In genomic region chr15:6564977-6565421, GRCm38 (mm10) we compare ENCODE assay signal across 8 mouse cellular contexts. TPM values are rescaled to one million over a fixed set of nuclear protein-coding genes. Genes with fewer than 3 reads are reported as not detected.
DNase-seq lines count a peak whose midpoint lies in the region; ATAC-seq and TF ChIP-seq lines count a peak whose summit lies in the region.

No protein-coding gene starts in this region.

- no peak for TF ChIP-seq POLR2A in brain, embryonic 14.5 days (IDR thresholded peaks at IDR 0.05; ENCODE audit: borderline replicate concordance, extremely low read depth, insufficient read depth, insufficient read length, poor library complexity, severe bottlenecking)

- DNase-seq in frontal cortex, postnatal 10 days (ENCODE audit: low spot score in 2 of 2): peak; percentile 25 to 38
- DNase-seq in frontal cortex, postnatal 25 days (ENCODE audit: low spot score in 2 of 2): no peak
- peak; percentile 59 for DNase-seq in brain, embryonic 14.5 days (ENCODE audit: low read depth)
- DNase-seq in gastrocnemius, postnatal 25 days: peak; percentile 30
- peak; percentile 9 for DNase-seq in hindbrain, postnatal 0 days (ENCODE audit: low spot score)
- DNase-seq in liver, embryonic 14.5 days (ENCODE audit: low read depth in 3 of 3, low spot score in 3 of 3): no peak
- no peak for DNase-seq in thymus, postnatal 10 days (ENCODE audit: low spot score in 2 of 2)

- TF ChIP-seq CTCF in brain, embryonic 14.5 days (IDR thresholded peaks at IDR 0.05; ENCODE audit: borderline replicate concordance, extremely low read depth, insufficient read depth, insufficient read length): no peak
- no peak for TF ChIP-seq CTCF in hindbrain, postnatal 0 days (IDR thresholded peaks at IDR 0.05; ENCODE audit: low read depth)
- no peak for TF ChIP-seq CTCF in liver, embryonic 14.5 days (IDR thresholded peaks at IDR 0.05; ENCODE audit: low read depth)

- H3K9me3 ChIP-seq in hindbrain, postnatal 0 days (ENCODE audit: low read length): no peaks in the 10 kb centered on the region
- no peaks in the 10 kb centered on the region; the same call in 1 of the 2 replicates for H3K9me3 ChIP-seq in liver, embryonic 14.5 days (ENCODE audit: control insufficient read depth, low read length)

- no peak for TF ChIP-seq EP300 in liver, embryonic 14.5 days (IDR thresholded peaks at IDR 0.05; ENCODE audit: low read depth)

- no peak overlapping the region for H3K27ac ChIP-seq in hindbrain, postnatal 0 days
- no peak overlapping the region for H3K27ac ChIP-seq in liver, embryonic 14.5 days

- peak; percentile 53; the same call in 1 of the 2 replicates for ATAC-seq in hindbrain, postnatal 0 days
- peak; percentile 66 for ATAC-seq in liver, embryonic 14.5 days (ENCODE audit: insufficient read depth)
- peak; percentile 62 for ATAC-seq in monocyte, adult 5-6 weeks (replicated peaks; ENCODE audit: insufficient number of reproducible peaks, low FRiP score, low TSS enrichment, poor library complexity, severe bottlenecking)

- H3K36me3 ChIP-seq in hindbrain, postnatal 0 days (ENCODE audit: insufficient read depth, low read length): no peaks in the 10 kb centered on the region
- no peaks in the 10 kb centered on the region for H3K36me3 ChIP-seq in liver, embryonic 14.5 days (replicated peaks; ENCODE audit: control insufficient read depth, insufficient read depth, low read depth)

- H3K4me2 ChIP-seq in hindbrain, postnatal 0 days (ENCODE audit: low read depth, low read length): peak overlapping the region; percentile 52
- peak overlapping the region; percentile 32 for H3K4me2 ChIP-seq in liver, embryonic 14.5 days (ENCODE audit: low read depth)

- H3K27me3 ChIP-seq in hindbrain, postnatal 0 days (ENCODE audit: insufficient read depth, low read length): no peaks in the 10 kb centered on the region
- H3K27me3 ChIP-seq in liver, embryonic 14.5 days (ENCODE audit: control insufficient read depth, insufficient read depth, low read length): no peaks in the 10 kb centered on the region

- WGBS in hindbrain, postnatal 0 days: 19% methylated on average over 11 of the region's 11 CpGs
- 28% methylated on average over 11 of the region's 11 CpGs for WGBS in liver, embryonic 14.5 days (ENCODE audit: insufficient replicate concordance)

- peaks cover 4% of the 10 kb centered on the region; the same call in 1 of the 2 replicates for H3K4me1 ChIP-seq in hindbrain, postnatal 0 days (ENCODE audit: insufficient read depth, low read length)
- H3K4me1 ChIP-seq in liver, embryonic 14.5 days (replicated peaks; ENCODE audit: control insufficient read depth in 2 of 2, insufficient read depth in 2 of 2, low read length in 1 of 2): peaks cover 0 to 18% of the 10 kb centered on the region in 2 experiments; a peak in 2 of 4 replicates

- no peak overlapping the region for H3K9ac ChIP-seq in hindbrain, postnatal 0 days (replicated peaks; ENCODE audit: low read length)
- no peak overlapping the region for H3K9ac ChIP-seq in liver, embryonic 14.5 days (replicated peaks)

- H3K4me3 ChIP-seq in hindbrain, postnatal 0 days (ENCODE audit: low read length): 0 out of 2 replicates have a peak overlapping the region, but pooled peaks have one; percentile 15
- peak overlapping the region in 1 of 2 experiments; percentile 43; a peak in 1 of 4 replicates for H3K4me3 ChIP-seq in liver, embryonic 14.5 days (ENCODE audit: insufficient read depth in 1 of 2, low read depth in 2 of 2, low read length in 2 of 2)

RNA-seq across cellular contexts. Expression of gene Fyb, which starts 42.3 kb away (rescaled TPM):
- polyA plus RNA-seq in brain, embryonic 14.5 days (2012; rRNA removed): 2.6 and 4.2 TPM in 2 replicates
- 1 to 10 TPM; 1.6 to 2.9 TPM for total RNA-seq in gastrocnemius, postnatal 25 days (2021)
- total RNA-seq in hindbrain, postnatal 0 days (2014; rRNA removed): 0.25 and 0.73 TPM in 2 replicates
- polyA plus RNA-seq in hindbrain, postnatal 0 days (2015; fragmentation: Nextera tagmentation; extraction: Ambion mirVana): 3.7 and 4.3 TPM in 2 replicates
- 3.5 and 8.3 TPM in 2 replicates for polyA plus RNA-seq in liver, embryonic 14.5 days (2012; rRNA removed)
- polyA plus RNA-seq in liver, embryonic 14.5 days (2014; fragmentation: Nextera tagmentation; extraction: Ambion mirVana): 19.0 and 19.5 TPM in 2 replicates
- total RNA-seq in monocyte, adult 5-6 weeks (2017): 384 to 678 TPM (median 449 TPM) in 3 replicates

Comparison
In these comparisons a context has a peak if more than half of its experiments do, and no peak if none do; other contexts are left out.
1. DNase-seq: peak in frontal cortex, postnatal 10 days (2 of 2), brain, embryonic 14.5 days (single experiment), gastrocnemius, postnatal 25 days (single experiment) and hindbrain, postnatal 0 days (single experiment); none in frontal cortex, postnatal 25 days (0 of 2), liver, embryonic 14.5 days (0 of 3) and thymus, postnatal 10 days (0 of 2).
2. RNA of gene Fyb, which starts 42.3 kb away (total RNA-seq): 384 to 678 TPM in monocyte, adult 5-6 weeks; 1.6 to 2.9 TPM in gastrocnemius, postnatal 25 days and 0.25 to 0.73 TPM in hindbrain, postnatal 0 days; every median in the first group is over 10 times any median in the second.
3. Peak in every context shown above with its lines, with median percentiles within 50 percentile points of each other: ATAC-seq.